Mouse (Mus musculus) gastrocnemius, adult 18-20 months (tissue): ENCODE results near the gene Atp5j. TPM values are rescaled to one million over a fixed set of nuclear protein-coding genes. Genes with fewer than 3 reads are reported as not detected.

ENCODE experiments used
- DNase-seq: peaks from one replicate; pipeline ENCODE4 v3.0.0; 2021; ENCODE audit warnings: low spot score
- total RNA-seq, 2 experiments: library from RNA; stranded (reverse); gene quantifications; 2 replicates each; pipeline ENCODE4 v1.2.3; 2021

The Atp5j gene
- total RNA-seq, 2 experiments from 2014 or later, result 1,092 to 1,176 TPM

GRCm38 (mm10) chr16:84810254-84810653 lies 25.2 kb downstream of the Atp5j start:
- no peak for DNase-seq

- DNase-seq, result no peak
Observed at GRCm38 (mm10) chr16:84807874-84808273, 27.6 kb downstream of the Atp5j start.

- no peak for DNase-seq
Observed at GRCm38 (mm10) chr16:84806175-84806574, 29.2 kb downstream of the Atp5j start.

- no peak for DNase-seq
Observed at GRCm38 (mm10) chr16:84804866-84805265, 30.6 kb downstream of the Atp5j start.

- peak; percentile 32 for DNase-seq
Observed at GRCm38 (mm10) chr16:84802217-84802616, 33.2 kb downstream of the Atp5j start.

- DNase-seq, result no peak
Observed at GRCm38 (mm10) chr16:84800038-84800437, 35.4 kb downstream of the Atp5j start.

- DNase-seq, result no peak
Observed at GRCm38 (mm10) chr16:84796678-84797077, 38.7 kb downstream of the Atp5j start.

GRCm38 (mm10) chr16:84795337-84795736 lies 40.1 kb downstream of the Atp5j start:
- no peak for DNase-seq

GRCm38 (mm10) chr16:84793401-84793800 lies 42.0 kb downstream of the Atp5j start:
- DNase-seq, result no peak

- DNase-seq, result no peak
Observed at GRCm38 (mm10) chr16:84790595-84791165, 44.7 kb downstream of the Atp5j start.

GRCm38 (mm10) chr16:84784966-84785365 lies 50.5 kb downstream of the Atp5j start:
- no peak for DNase-seq

- DNase-seq, result no peak
Observed at GRCm38 (mm10) chr16:84783279-84783678, 52.1 kb downstream of the Atp5j start.

GRCm38 (mm10) chr16:84779718-84780117 lies 55.7 kb downstream of the Atp5j start:
- no peak for DNase-seq

GRCm38 (mm10) chr16:84778861-84779630 lies 56.4 kb downstream of the Atp5j start:
- DNase-seq, result no peak

- no peak for DNase-seq
Observed at GRCm38 (mm10) chr16:84778431-84778830, 57.0 kb downstream of the Atp5j start.

Other genes with a start within 250 kb of the Atp5j start
- gene Mrpl39, start 99.9 kb downstream of the Atp5j start, total RNA-seq, result 10 to 100 TPM; 13.8 to 15.1 TPM
- 10 to 100 TPM; 12.2 to 19.0 TPM for gene Jam2, start 61.5 kb downstream of the Atp5j start, total RNA-seq
- gene Gabpa, start 700 bp downstream of the Atp5j start, total RNA-seq, result 10 to 100 TPM; 25.5 to 30.0 TPM